Comparison of ENCODE assay signal across 9 mouse cellular contexts in the genomic region with DNA sequence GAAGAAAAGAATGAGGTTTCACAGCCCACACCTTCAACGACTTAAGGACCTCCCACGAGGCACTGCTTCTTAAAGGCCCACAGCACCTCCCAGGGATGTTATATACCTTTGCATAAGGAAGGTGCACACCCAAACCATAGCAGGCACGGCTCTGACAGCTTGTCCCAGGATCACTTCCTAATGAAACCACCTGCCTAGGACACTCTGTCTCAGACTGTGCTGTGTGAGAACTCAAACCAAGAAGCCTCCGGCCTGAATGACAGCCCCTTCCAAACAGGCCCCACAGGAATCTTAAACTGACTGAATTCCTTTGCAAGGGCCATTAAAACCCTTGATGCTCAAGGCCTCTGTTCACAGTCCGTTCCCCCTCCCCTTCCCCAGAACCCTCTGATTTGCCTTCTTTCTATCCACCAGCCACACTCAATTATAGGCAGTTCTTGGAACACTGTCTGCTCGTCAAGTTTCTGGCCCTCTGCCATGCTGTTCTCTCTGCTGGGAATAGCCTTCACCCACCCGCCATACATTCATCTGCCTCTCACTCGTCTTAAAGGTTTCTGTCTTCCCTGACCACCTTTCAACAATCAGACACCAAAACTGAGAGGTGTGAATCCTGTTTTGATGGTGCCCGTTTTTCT. TPM values are rescaled to one million over a fixed set of nuclear protein-coding genes. Genes with fewer than 3 reads are reported as not detected.
DNase-seq lines count a peak whose midpoint lies in the region; ATAC-seq and TF ChIP-seq lines count a peak whose summit lies in the region.
"Had no signal": no experiment of that assay in that cellular context is flagged by ENCODE, and none has a peak within 500 bp of the region (broad histone marks: within the 10 kb centered on the region; RNA-seq: fewer than 3 reads in every experiment).

No protein-coding gene starts in this region.

- ATAC-seq in embryonic facial prominence, embryonic 12.5 days (ENCODE audit: insufficient number of reproducible peaks, insufficient read depth, low FRiP score, low TSS enrichment) = peak; percentile 61; the same call in 1 of the 2 replicates
- peak; percentile 76 for ATAC-seq in lung, embryonic 14.5 days (ENCODE audit: insufficient read depth)
- peak; percentile 63 for ATAC-seq in hindbrain, postnatal 0 days
- ATAC-seq in megakaryocyte-erythroid progenitor cell, adult 5-6 weeks (replicated peaks; ENCODE audit: low FRiP score, low TSS enrichment, poor library complexity, severe bottlenecking) = no peak

- no peaks in the 10 kb centered on the region for H3K4me1 ChIP-seq in embryonic facial prominence, embryonic 12.5 days
- no peaks in the 10 kb centered on the region; the same call in 1 of the 2 replicates for H3K4me1 ChIP-seq in embryonic facial prominence, embryonic 10.5 days
- H3K4me1 ChIP-seq in lung, embryonic 14.5 days (ENCODE audit: insufficient read depth) = no peaks in the 10 kb centered on the region
- 0 out of 2 replicates have a peak, but pooled peaks cover 5% of the 10 kb centered on the region for H3K4me1 ChIP-seq in hindbrain, postnatal 0 days (ENCODE audit: insufficient read depth, low read length)

- H3K4me2 ChIP-seq in embryonic facial prominence, embryonic 12.5 days (replicated peaks) = no peak overlapping the region
- H3K4me2 ChIP-seq in lung, embryonic 14.5 days = no peak overlapping the region
- H3K4me2 ChIP-seq in hindbrain, postnatal 0 days (ENCODE audit: low read depth, low read length) = no peak overlapping the region

- DNase-seq in embryonic facial prominence, embryonic 10.5 days (ENCODE audit: low spot score) = no peak
- peak; percentile 88 for DNase-seq in lung, embryonic 14.5 days
- DNase-seq in lung, adult 18-20 months = no peak
- DNase-seq in hindbrain, postnatal 0 days (ENCODE audit: low spot score) = peak; percentile 72
- DNase-seq in right cerebral cortex, postnatal 10 days (ENCODE audit: low spot score in 2 of 2) = peak; percentile 75 to 82
- no peak for DNase-seq in cerebellum, adult 11 months

- no peak overlapping the region for H3K4me3 ChIP-seq in embryonic facial prominence, embryonic 12.5 days
- H3K4me3 ChIP-seq in embryonic facial prominence, embryonic 10.5 days = no peak overlapping the region
- no peak overlapping the region for H3K4me3 ChIP-seq in lung, embryonic 14.5 days (ENCODE audit: low read depth, low read length)
- no peak overlapping the region for H3K4me3 ChIP-seq in hindbrain, postnatal 0 days (ENCODE audit: low read length)

- no peak for TF ChIP-seq CTCF in lung, embryonic 14.5 days (IDR thresholded peaks at IDR 0.05; ENCODE audit: low read depth)
- no peak for TF ChIP-seq CTCF in hindbrain, postnatal 0 days (IDR thresholded peaks at IDR 0.05; ENCODE audit: low read depth)

- H3K27me3 ChIP-seq in embryonic facial prominence, embryonic 12.5 days = no peaks in the 10 kb centered on the region
- H3K27me3 ChIP-seq in embryonic facial prominence, embryonic 10.5 days (replicated peaks; ENCODE audit: low read depth, poor library complexity, severe bottlenecking) = no peaks in the 10 kb centered on the region
- no peaks in the 10 kb centered on the region for H3K27me3 ChIP-seq in lung, embryonic 14.5 days (ENCODE audit: insufficient read depth, low read length)
- H3K27me3 ChIP-seq in hindbrain, postnatal 0 days (ENCODE audit: insufficient read depth, low read length) = no peaks in the 10 kb centered on the region
- H3K27me3 ChIP-seq: CH12.LX had no signal

- 51% methylated on average over 9 of the region's 9 CpGs for WGBS in embryonic facial prominence, embryonic 12.5 days
- 67% methylated on average over 9 of the region's 9 CpGs for WGBS in embryonic facial prominence, embryonic 10.5 days
- WGBS in lung, embryonic 14.5 days = 23% methylated on average over 9 of the region's 9 CpGs
- 36% methylated on average over 9 of the region's 9 CpGs for WGBS in hindbrain, postnatal 0 days

- no peaks in the 10 kb centered on the region for H3K9me3 ChIP-seq in embryonic facial prominence, embryonic 12.5 days
- H3K9me3 ChIP-seq in embryonic facial prominence, embryonic 10.5 days = no peaks in the 10 kb centered on the region
- H3K9me3 ChIP-seq in lung, embryonic 14.5 days (ENCODE audit: low read depth, low read length) = no peaks in the 10 kb centered on the region
- no peaks in the 10 kb centered on the region for H3K9me3 ChIP-seq in hindbrain, postnatal 0 days (ENCODE audit: low read length)

- no peak overlapping the region for H3K27ac ChIP-seq in embryonic facial prominence, embryonic 12.5 days
- no peak overlapping the region for H3K27ac ChIP-seq in embryonic facial prominence, embryonic 10.5 days (replicated peaks)
- no peak overlapping the region for H3K27ac ChIP-seq in lung, embryonic 14.5 days (ENCODE audit: low read depth)
- no peak overlapping the region for H3K27ac ChIP-seq in hindbrain, postnatal 0 days

- no peak overlapping the region for H3K9ac ChIP-seq in embryonic facial prominence, embryonic 12.5 days
- H3K9ac ChIP-seq in lung, embryonic 14.5 days = no peak overlapping the region
- H3K9ac ChIP-seq in hindbrain, postnatal 0 days (replicated peaks; ENCODE audit: low read length) = no peak overlapping the region

- H3K36me3 ChIP-seq in embryonic facial prominence, embryonic 12.5 days = no peaks in the 10 kb centered on the region
- H3K36me3 ChIP-seq in embryonic facial prominence, embryonic 10.5 days (replicated peaks) = no peaks in the 10 kb centered on the region
- H3K36me3 ChIP-seq in lung, embryonic 14.5 days (ENCODE audit: insufficient read depth) = no peaks in the 10 kb centered on the region
- H3K36me3 ChIP-seq in hindbrain, postnatal 0 days (ENCODE audit: insufficient read depth, low read length) = no peaks in the 10 kb centered on the region

RNA-seq across cellular contexts. Expression of gene Stim2, which starts 50.6 kb away (rescaled TPM):
- polyA plus RNA-seq in embryonic facial prominence, embryonic 12.5 days (2016; fragmentation: Nextera tagmentation; extraction: Ambion mirVana) = 18.9 and 19.4 TPM in 2 replicates
- 13.9 and 14.3 TPM in 2 replicates for polyA plus RNA-seq in embryonic facial prominence, embryonic 10.5 days (2016; fragmentation: Nextera tagmentation; extraction: Ambion mirVana)
- 28.2 and 30.8 TPM in 2 replicates for polyA plus RNA-seq in lung, embryonic 14.5 days (2014; fragmentation: Nextera tagmentation; extraction: Ambion mirVana)
- 30.6 and 30.9 TPM in 2 replicates for total RNA-seq in hindbrain, postnatal 0 days (2014; rRNA removed)
- 32.6 and 33.3 TPM in 2 replicates for polyA plus RNA-seq in hindbrain, postnatal 0 days (2015; fragmentation: Nextera tagmentation; extraction: Ambion mirVana)
- total RNA-seq in megakaryocyte-erythroid progenitor cell, adult 5-6 weeks (2014; fragmentation: Nextera tagmentation) = 5.7 and 12.5 TPM in 2 replicates
- total RNA-seq in megakaryocyte-erythroid progenitor cell, adult 5-6 weeks (2017) = 10.6 and 19.9 TPM in 2 replicates

Comparison
In these comparisons a context has a peak if more than half of its experiments do, and no peak if none do; other contexts are left out.
1. DNase-seq: peak in lung, embryonic 14.5 days (single experiment), hindbrain, postnatal 0 days (single experiment) and right cerebral cortex, postnatal 10 days (2 of 2); none in embryonic facial prominence, embryonic 10.5 days (single experiment), lung, adult 18-20 months (0 of 2) and cerebellum, adult 11 months (single experiment).